Mouse (Mus musculus) stomach, embryonic 16.5 days (tissue): ENCODE data around the gene Med27. TPM values are rescaled to one million over a fixed set of nuclear protein-coding genes. Genes with fewer than 3 reads are reported as not detected.

Experiments used
- ATAC-seq: fragments of 200-750 bp; cut with Nextera tagmentation; 2 replicates; pipeline ENCODE4 v1.8.0; 2017; ENCODE audit warnings: moderate number of reproducible peaks, moderate TSS enrichment; ENCODE audit not compliant: insufficient read depth, low FRiP score
- H3K27ac ChIP-seq: fragments of 300-500 bp; sonication (generic); 2 replicates; pipeline ENCODE4 v1.5.1; 2014; ENCODE audit warnings: low read length
- H3K27me3 ChIP-seq: fragments of 300-500 bp; sonication (generic); 2 replicates; pipeline ENCODE4 v1.6.1; 2014; ENCODE audit warnings: low read length, control low read depth, mixed read lengths; ENCODE audit not compliant: control insufficient read depth, insufficient read depth
- H3K36me3 ChIP-seq: fragments of 300-500 bp; sonication (generic); 2 replicates; pipeline ENCODE4 v1.6.1; 2014; ENCODE audit warnings: low read length; ENCODE audit not compliant: control insufficient read depth, insufficient read depth
- H3K4me1 ChIP-seq: fragments of 300-500 bp; sonication (generic); 2 replicates; pipeline ENCODE4 v1.6.1; 2014; ENCODE audit warnings: low read length, control low read depth, mixed read lengths; ENCODE audit not compliant: control insufficient read depth, insufficient read depth
- H3K4me2 ChIP-seq: fragments of 300-500 bp; sonication (generic); 2 replicates; pipeline ENCODE4 v1.6.1; 2014; ENCODE audit warnings: low read depth, low read length, mixed read lengths
- H3K4me3 ChIP-seq: fragments of 300-500 bp; sonication (generic); replicated peaks from 2 replicates; pipeline ENCODE4 v1.5.1; 2014; ENCODE audit warnings: mild to moderate bottlenecking, low read length
- H3K9ac ChIP-seq: fragments of 300-500 bp; sonication (generic); 2 replicates; pipeline ENCODE4 v1.6.1; 2014; ENCODE audit warnings: low read length
- H3K9me3 ChIP-seq: fragments of 300-500 bp; sonication (generic); replicated peaks from 2 replicates; pipeline ENCODE4 v1.6.1; 2016; ENCODE audit warnings: low read length, control low read depth; ENCODE audit not compliant: control insufficient read depth
- WGBS: fragments of 180-500 bp; shearing (Covaris S2); extraction: QIAGEN DNeasy Blood & Tissue Kit; methylation state at CpG from one replicate; pipeline ENCODE4 v1.1.7; 2014; 5-methylcytosine and 5-hydroxymethylcytosine counted together
- polyA plus RNA-seq: library from polyadenylated mRNA; unstranded; fragments of >200 nt; fragmentation: Nextera tagmentation; extraction: Ambion mirVana; gene quantifications from 2 replicates; pipeline ENCODE4 v1.2.1, GENCODE M21; 2015

Gene Med27
- polyA plus RNA-seq, 1 experiment from 2014 or later, result 37.0 TPM

- Histone ChIP-seq H3K36me3 (no peaks in the 10 kb centered on the region), H3K4me2 (no peak overlapping the region), H3K27ac (no peak overlapping the region), H3K4me3 (no peak overlapping the region), H3K9me3 (no peaks in the 10 kb centered on the region), H3K9ac (no peak overlapping the region), H3K27me3 (no peaks in the 10 kb centered on the region), H3K4me1 (no peaks in the 10 kb centered on the region)
- 72% methylated on average over 2 of the region's 2 CpGs for WGBS
- no peak for ATAC-seq
Observed at GRCm38 (mm10) chr2:29485519-29485918, 138.9 kb downstream of the Med27 start.

- Histone ChIP-seq H3K27ac (no peak overlapping the region), H3K9me3 (no peaks in the 10 kb centered on the region), H3K4me1 (no peaks in the 10 kb centered on the region), H3K4me3 (no peak overlapping the region), H3K9ac (no peak overlapping the region), H3K4me2 (no peak overlapping the region), H3K36me3 (no peaks in the 10 kb centered on the region), H3K27me3 (no peaks in the 10 kb centered on the region)
- WGBS, result 70% methylated on average over 7 of the region's 7 CpGs
- no peak for ATAC-seq
Observed at GRCm38 (mm10) chr2:29486491-29486890, 139.9 kb downstream of the Med27 start.

GRCm38 (mm10) chr2:29487652-29488051 lies 141.0 kb downstream of the Med27 start:
- ATAC-seq, result no peak

GRCm38 (mm10) chr2:29488379-29489236 lies 142.0 kb downstream of the Med27 start:
- H3K9ac ChIP-seq, result no peak overlapping the region
- H3K4me2 ChIP-seq, result no peak overlapping the region
- H3K27me3 ChIP-seq, result no peaks in the 10 kb centered on the region
- H3K9me3 ChIP-seq, result no peaks in the 10 kb centered on the region
- H3K4me3 ChIP-seq, result no peak overlapping the region
- no peak for ATAC-seq
- 80% methylated on average over 13 of the region's 13 CpGs for WGBS
- H3K27ac ChIP-seq, result no peak overlapping the region
- H3K4me1 ChIP-seq, result no peaks in the 10 kb centered on the region
- no peaks in the 10 kb centered on the region for H3K36me3 ChIP-seq

More at GRCm38 (mm10) chr2:29487652-29488051, 141.0 kb downstream of the Med27 start:
- no peaks in the 10 kb centered on the region for H3K4me1 ChIP-seq
- 83% methylated on average over 2 of the region's 2 CpGs for WGBS
- H3K36me3 ChIP-seq, result no peaks in the 10 kb centered on the region
- no peak overlapping the region for H3K4me3 ChIP-seq
- no peak overlapping the region for H3K27ac ChIP-seq
- H3K4me2 ChIP-seq, result no peak overlapping the region
- H3K27me3 ChIP-seq, result no peaks in the 10 kb centered on the region
- no peak overlapping the region for H3K9ac ChIP-seq
- H3K9me3 ChIP-seq, result no peaks in the 10 kb centered on the region

- H3K27ac ChIP-seq, result no peak overlapping the region
- H3K4me3 ChIP-seq, result no peak overlapping the region
- H3K36me3 ChIP-seq, result no peaks in the 10 kb centered on the region
- no peak overlapping the region for H3K4me2 ChIP-seq
- H3K9me3 ChIP-seq, result no peaks in the 10 kb centered on the region
- WGBS, result 77% methylated on average over 6 of the region's 6 CpGs
- no peaks in the 10 kb centered on the region for H3K27me3 ChIP-seq
- H3K9ac ChIP-seq, result no peak overlapping the region
- no peak for ATAC-seq
- H3K4me1 ChIP-seq, result no peaks in the 10 kb centered on the region
Observed at GRCm38 (mm10) chr2:29491656-29492055, 145.0 kb downstream of the Med27 start.

GRCm38 (mm10) chr2:29493396-29494031 lies 146.9 kb downstream of the Med27 start:
- Histone ChIP-seq H3K9ac (no peak overlapping the region), H3K27me3 (no peaks in the 10 kb centered on the region), H3K4me2 (no peak overlapping the region), H3K27ac (no peak overlapping the region), H3K36me3 (no peaks in the 10 kb centered on the region), H3K9me3 (no peaks in the 10 kb centered on the region), H3K4me3 (no peak overlapping the region), H3K4me1 (no peaks in the 10 kb centered on the region)
- no peak for ATAC-seq
- WGBS, result 48% methylated on average over 9 of the region's 9 CpGs

GRCm38 (mm10) chr2:29495271-29495670 lies 148.7 kb downstream of the Med27 start:
- H3K4me2 ChIP-seq, result no peak overlapping the region
- WGBS, result 87% methylated on average over 2 of the region's 2 CpGs
- H3K36me3 ChIP-seq, result no peaks in the 10 kb centered on the region
- H3K9me3 ChIP-seq, result no peaks in the 10 kb centered on the region
- no peaks in the 10 kb centered on the region for H3K27me3 ChIP-seq
- H3K4me3 ChIP-seq, result no peak overlapping the region
- no peak overlapping the region for H3K27ac ChIP-seq
- no peak for ATAC-seq
- no peaks in the 10 kb centered on the region for H3K4me1 ChIP-seq
- H3K9ac ChIP-seq, result no peak overlapping the region

- Histone ChIP-seq H3K9me3 (no peaks in the 10 kb centered on the region), H3K9ac (no peak overlapping the region), H3K4me1 (no peaks in the 10 kb centered on the region), H3K27ac (no peak overlapping the region), H3K27me3 (no peaks in the 10 kb centered on the region), H3K36me3 (no peaks in the 10 kb centered on the region), H3K4me2 (no peak overlapping the region), H3K4me3 (no peak overlapping the region)
- WGBS, result 80% methylated on average over 9 of the region's 9 CpGs
- ATAC-seq, result no peak
Observed at GRCm38 (mm10) chr2:29500601-29501350, 154.2 kb downstream of the Med27 start.

GRCm38 (mm10) chr2:29501381-29501780 lies 154.8 kb downstream of the Med27 start:
- Histone ChIP-seq H3K36me3 (no peaks in the 10 kb centered on the region), H3K27me3 (no peaks in the 10 kb centered on the region), H3K9ac (no peak overlapping the region), H3K4me2 (no peak overlapping the region), H3K9me3 (no peaks in the 10 kb centered on the region), H3K4me3 (no peak overlapping the region), H3K27ac (no peak overlapping the region), H3K4me1 (no peaks in the 10 kb centered on the region)
- 81% methylated on average over 4 of the region's 4 CpGs for WGBS
- ATAC-seq, result no peak
